ENCODE assay signal across 31 mouse cellular contexts in the genomic region with DNA sequence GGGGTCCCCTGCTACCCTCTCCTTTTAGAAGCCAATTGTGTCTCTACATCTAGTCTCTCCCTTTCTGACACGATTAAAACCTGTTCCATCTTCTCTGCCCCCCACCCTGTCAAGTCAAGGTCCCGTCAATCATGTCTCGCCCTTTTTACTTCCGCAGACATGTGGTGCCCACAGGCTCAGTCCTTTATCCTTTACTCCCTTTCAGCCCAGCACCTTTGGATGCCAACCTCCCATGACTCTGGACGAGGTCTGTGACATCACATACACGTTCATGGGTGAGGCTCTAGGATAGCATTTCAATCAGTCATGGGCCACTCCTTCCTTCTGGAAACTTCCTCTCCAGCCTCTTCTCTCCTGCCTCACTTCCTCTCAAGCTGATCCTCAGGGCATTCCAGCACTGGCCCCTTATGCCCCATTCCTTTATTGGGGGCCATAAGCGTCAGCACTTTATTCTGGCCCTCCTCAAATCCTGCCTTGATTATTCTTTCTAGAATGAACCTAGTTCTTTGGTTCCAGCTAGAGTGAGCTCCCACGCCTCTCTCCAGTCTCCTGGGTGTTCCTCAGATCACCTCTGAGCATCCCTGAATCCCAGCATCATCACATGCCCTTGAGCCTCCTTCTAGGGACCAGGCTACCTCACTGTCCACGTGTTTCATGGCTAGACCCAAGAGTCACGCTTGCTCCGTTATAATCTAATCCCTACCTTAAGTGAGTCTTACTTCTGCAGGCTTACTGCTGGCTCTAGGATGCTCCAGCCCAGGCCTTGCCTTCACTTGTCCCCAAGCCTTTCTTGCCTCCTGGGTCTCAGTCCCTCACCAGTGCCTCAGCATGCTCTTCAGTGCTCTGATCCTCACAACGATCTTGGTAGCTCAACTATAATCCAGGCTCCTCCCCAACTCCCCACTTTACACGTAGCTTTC. TPM values are rescaled to one million over a fixed set of nuclear protein-coding genes. Genes with fewer than 3 reads are reported as not detected.
A peak's percentile ranks its signal among the peaks of the same experiment; 100 is the strongest.
DNase-seq lines count a peak whose midpoint lies in the region; ATAC-seq and TF ChIP-seq lines count a peak whose summit lies in the region.
"Had no signal": no experiment of that assay in that cellular context is flagged by ENCODE, and none has a peak within 500 bp of the region (broad histone marks: within the 10 kb centered on the region; RNA-seq: fewer than 3 reads in every experiment).

No protein-coding gene starts in this region.

- no peak overlapping the region for H3K9ac ChIP-seq in midbrain, postnatal 0 days (replicated peaks; ENCODE audit: low read length, poor library complexity, severe bottlenecking)
- H3K9ac ChIP-seq: embryonic facial prominence, embryonic 13.5 days; forebrain, embryonic 12.5 days; forebrain, embryonic 15.5 days; hindbrain, embryonic 12.5 days; hindbrain, embryonic 15.5 days had no signal

- WGBS in midbrain, embryonic 10.5 days = 83% methylated on average over 13 of the region's 13 CpGs
- 85% methylated on average over 13 of the region's 13 CpGs for WGBS in midbrain, postnatal 0 days

- H3K9me3 ChIP-seq in midbrain, embryonic 10.5 days (replicated peaks) = no peaks in the 10 kb centered on the region
- no peaks in the 10 kb centered on the region for H3K9me3 ChIP-seq in midbrain, postnatal 0 days (ENCODE audit: low read length)
- H3K9me3 ChIP-seq: embryonic facial prominence, embryonic 10.5 days; embryonic facial prominence, embryonic 13.5 days; forebrain, embryonic 12.5 days; forebrain, embryonic 15.5 days; G1E; hindbrain, embryonic 12.5 days; hindbrain, embryonic 15.5 days had no signal

- peaks cover 52% of the 10 kb centered on the region for H3K27me3 ChIP-seq in midbrain, embryonic 10.5 days (ENCODE audit: low read depth, poor library complexity, severe bottlenecking)
- H3K27me3 ChIP-seq in midbrain, postnatal 0 days (ENCODE audit: insufficient read depth, low read length) = no peaks in the 10 kb centered on the region
- H3K27me3 ChIP-seq: forebrain, embryonic 15.5 days; Patski had no signal

- peaks cover 34% of the 10 kb centered on the region for H3K4me1 ChIP-seq in midbrain, embryonic 10.5 days
- H3K4me1 ChIP-seq in midbrain, postnatal 0 days (ENCODE audit: insufficient read depth, low read length) = no peaks in the 10 kb centered on the region

- DNase-seq in adrenal gland, postnatal 14 days = peak; percentile 37
- no peak for DNase-seq in adrenal gland, postnatal 25 days
- no peak for DNase-seq in midbrain, embryonic 10.5 days (ENCODE audit: low spot score)
- DNase-seq in midbrain, postnatal 0 days (ENCODE audit: low spot score) = no peak
- DNase-seq in adipocyte (ENCODE audit: low spot score) = peak; percentile 88
- DNase-seq in right cerebral cortex, postnatal 25 days = no peak
- DNase-seq: cerebellum, adult 2 months; gastrocnemius, postnatal 25 days had no signal

- no peak for ATAC-seq in midbrain, postnatal 0 days (ENCODE audit: low FRiP score)
- ATAC-seq in monocyte, adult 5-6 weeks (replicated peaks; ENCODE audit: insufficient number of reproducible peaks, low FRiP score, low TSS enrichment, poor library complexity, severe bottlenecking) = peak; percentile 15; the same call in 1 of the 2 replicates
- ATAC-seq: forebrain, embryonic 15.5 days; Patski had no signal

- no peak overlapping the region for H3K4me2 ChIP-seq in midbrain, postnatal 0 days (ENCODE audit: low read depth, low read length, poor library complexity, severe bottlenecking)

- H3K4me3 ChIP-seq in midbrain, embryonic 10.5 days = peak overlapping the region; percentile 63; the same call in 1 of the 2 replicates
- H3K4me3 ChIP-seq in midbrain, postnatal 0 days (ENCODE audit: low read depth, low read length) = no peak overlapping the region
- H3K4me3 ChIP-seq: hindbrain, embryonic 12.5 days had no signal

- H3K36me3 ChIP-seq in midbrain, embryonic 10.5 days = peaks cover 9% of the 10 kb centered on the region; the same call in 1 of the 2 replicates
- peaks cover 13% of the 10 kb centered on the region; the same call in 1 of the 2 replicates for H3K36me3 ChIP-seq in midbrain, postnatal 0 days (ENCODE audit: insufficient read depth, low read length)

- no peak for TF ChIP-seq CTCF in midbrain, postnatal 0 days (IDR thresholded peaks at IDR 0.05)

- H3K27ac ChIP-seq in midbrain, embryonic 10.5 days (replicated peaks) = no peak overlapping the region
- H3K27ac ChIP-seq in midbrain, postnatal 0 days (ENCODE audit: low read depth, low read length) = no peak overlapping the region
- H3K27ac ChIP-seq: embryonic facial prominence, embryonic 10.5 days; embryonic facial prominence, embryonic 13.5 days; forebrain, embryonic 12.5 days; forebrain, embryonic 15.5 days; hindbrain, embryonic 12.5 days; hindbrain, embryonic 15.5 days had no signal

RNA-seq across cellular contexts. Expression of a gene that starts 8.9 kb away (rescaled TPM):
- not detected in 2 replicates for total RNA-seq in adrenal gland, postnatal 14 days (2021)
- total RNA-seq in adrenal gland, postnatal 25 days (2021) = not detected in 2 replicates
- polyA plus RNA-seq in midbrain, embryonic 10.5 days (2016; fragmentation: Nextera tagmentation; extraction: Ambion mirVana) = not detected in 2 replicates
- not detected in 2 replicates for total RNA-seq in midbrain, postnatal 0 days (2014; rRNA removed)
- polyA plus RNA-seq in midbrain, postnatal 0 days (2015; fragmentation: Nextera tagmentation; extraction: Ambion mirVana) = not detected in 2 replicates
- not detected in 3 replicates for total RNA-seq in monocyte, adult 5-6 weeks (2017)
- total RNA-seq: adrenal gland, adult 2 months; CH12.LX; G1E; gastrocnemius, adult 8-10 months; gastrocnemius, postnatal 25 days; heart, adult 8-10 months; heart, postnatal 25 days; hematopoietic stem cell, adult 5-6 weeks had no signal
- polyA plus RNA-seq: adrenal gland, adult 2 months; brain, embryonic 14.5 days; cerebellum, adult 2 months; cortical plate, adult 2 months; embryonic facial prominence, embryonic 10.5 days; erythroblast, embryonic 14.5 days; forebrain, embryonic 12.5 days; forebrain, embryonic 15.5 days; G1E; gonadal fat pad, adult 2 months; heart, embryonic 11.5 days; heart, embryonic 14.5 days; heart, postnatal 0 days; hindbrain, embryonic 12.5 days; hindbrain, embryonic 15.5 days; intestine, embryonic 14.5 days; Patski had no signal

RNA-seq across cellular contexts. Expression of a gene that starts 20.1 kb away (rescaled TPM):
- 400 and 439 TPM in 2 replicates for total RNA-seq in adrenal gland, postnatal 14 days (2021)
- total RNA-seq in adrenal gland, postnatal 25 days (2021) = 295 and 303 TPM in 2 replicates
- 4.7 and 7.0 TPM in 2 replicates for polyA plus RNA-seq in midbrain, embryonic 10.5 days (2016; fragmentation: Nextera tagmentation; extraction: Ambion mirVana)
- total RNA-seq in midbrain, postnatal 0 days (2014; rRNA removed) = 10.6 and 11.6 TPM in 2 replicates
- polyA plus RNA-seq in midbrain, postnatal 0 days (2015; fragmentation: Nextera tagmentation; extraction: Ambion mirVana) = 6.9 and 7.6 TPM in 2 replicates
- total RNA-seq in monocyte, adult 5-6 weeks (2017) = 19.5 to 19.9 TPM (median 19.7 TPM) in 3 replicates

RNA-seq across cellular contexts. Expression of a gene that starts 34.2 kb away (rescaled TPM):
- 0.53 TPM in 1 of 2 replicates, not detected in the other for total RNA-seq in adrenal gland, postnatal 14 days (2021)
- not detected in 2 replicates for total RNA-seq in adrenal gland, postnatal 25 days (2021)
- polyA plus RNA-seq in midbrain, embryonic 10.5 days (2016; fragmentation: Nextera tagmentation; extraction: Ambion mirVana) = 0.31 and 0.37 TPM in 2 replicates
- total RNA-seq in midbrain, postnatal 0 days (2014; rRNA removed) = not detected in 2 replicates
- 0.38 and 0.57 TPM in 2 replicates for polyA plus RNA-seq in midbrain, postnatal 0 days (2015; fragmentation: Nextera tagmentation; extraction: Ambion mirVana)
- not detected in 3 replicates for total RNA-seq in monocyte, adult 5-6 weeks (2017)
- total RNA-seq: adrenal gland, adult 2 months; CH12.LX; G1E; gastrocnemius, adult 8-10 months; gastrocnemius, postnatal 25 days; heart, adult 8-10 months; heart, postnatal 25 days; hematopoietic stem cell, adult 5-6 weeks had no signal
- polyA plus RNA-seq: adrenal gland, adult 2 months; brain, embryonic 14.5 days; cerebellum, adult 2 months; cortical plate, adult 2 months; embryonic facial prominence, embryonic 13.5 days; erythroblast, embryonic 14.5 days; G1E; gonadal fat pad, adult 2 months; heart, embryonic 11.5 days; intestine, embryonic 14.5 days had no signal

Comparison
In these comparisons a context has a peak if more than half of its experiments do, and no peak if none do; other contexts are left out.
1. DNase-seq: peak in adrenal gland, postnatal 14 days (single experiment) and adipocyte (single experiment); none in adrenal gland, postnatal 25 days (single experiment), midbrain, embryonic 10.5 days (single experiment), midbrain, postnatal 0 days (single experiment) and right cerebral cortex, postnatal 25 days (single experiment).
2. RNA of a gene that starts 20.1 kb away (total RNA-seq): 400 to 439 TPM in adrenal gland, postnatal 14 days and 295 to 303 TPM in adrenal gland, postnatal 25 days; 19.5 to 19.9 TPM in monocyte, adult 5-6 weeks and 10.6 to 11.6 TPM in midbrain, postnatal 0 days; every median in the first group is over 10 times any median in the second.